Mouse (Mus musculus) forebrain, embryonic 14.5 days (tissue): ENCODE measurements at regions not wholly inside any gene's neighbourhood (a gene's known extent, or its start where the extent isn't known, plus 50 kb on each side); places are given as distances from the start of the nearest gene placed in this dataset.

Source experiments
- ATAC-seq: fragments of 200-750 bp; cut with Nextera tagmentation; 2 replicates; pipeline ENCODE4 v1.8.0; 2017; ENCODE audit warnings: mild to moderate bottlenecking, moderate library complexity
- DNase-seq: peaks from one replicate; pipeline ENCODE4 v3.0.0-alpha.2; 2015; ENCODE audit warnings: low spot score
- H3K27ac ChIP-seq: fragments of 300-500 bp; sonication (generic); 2 replicates; pipeline ENCODE4 v1.5.1; 2014; ENCODE audit warnings: low read depth, mild to moderate bottlenecking, control low read depth, low read length, moderate library complexity
- H3K27me3 ChIP-seq: fragments of 300-500 bp; sonication (generic); replicated peaks from 2 replicates; pipeline ENCODE4 v1.6.1; 2014; ENCODE audit warnings: low read length, control low read depth, mixed read lengths; ENCODE audit not compliant: control insufficient read depth, insufficient read depth
- H3K36me3 ChIP-seq: fragments of 300-500 bp; sonication (generic); 2 replicates; pipeline ENCODE4 v1.6.1; 2014; ENCODE audit warnings: low read length, control low read depth; ENCODE audit not compliant: control insufficient read depth, insufficient read depth
- H3K4me1 ChIP-seq: fragments of 300-500 bp; sonication (generic); 2 replicates; pipeline ENCODE4 v1.6.1; 2014; ENCODE audit warnings: antibody characterized with exemption, low read length, control low read depth; ENCODE audit not compliant: control insufficient read depth, insufficient read depth
- H3K4me2 ChIP-seq: fragments of 300-500 bp; sonication (generic); 2 replicates; pipeline ENCODE4 v1.6.1; 2014; ENCODE audit warnings: mild to moderate bottlenecking, control low read depth, low read length
- H3K4me3 ChIP-seq: fragments of 300-500 bp; sonication (generic); 2 replicates; pipeline ENCODE4 v1.5.1; 2014; ENCODE audit warnings: low read depth, low read length, control low read depth
- H3K9ac ChIP-seq: fragments of 300-500 bp; sonication (generic); 2 replicates; pipeline ENCODE4 v1.6.1; 2014; ENCODE audit warnings: mild to moderate bottlenecking, low read length, control low read depth, moderate library complexity
- H3K9me3 ChIP-seq: fragments of 300-500 bp; sonication (generic); replicated peaks from 2 replicates; pipeline ENCODE4 v1.6.1; 2016; ENCODE audit warnings: low read length, control low read depth, mixed read lengths; ENCODE audit not compliant: control insufficient read depth
- WGBS: fragments of 180-500 bp; shearing (Covaris S2); extraction: QIAGEN DNeasy Blood & Tissue Kit; methylation state at CpG from one replicate; pipeline ENCODE4 v1.1.7; 2014; 5-methylcytosine and 5-hydroxymethylcytosine counted together

- Histone ChIP-seq H3K9ac (no peak overlapping the region), H3K4me3 (no peak overlapping the region), H3K27ac (no peak overlapping the region), H3K36me3 (no peaks in the 10 kb centered on the region), H3K4me2 (no peak overlapping the region), H3K9me3 (no peaks in the 10 kb centered on the region), H3K27me3 (no peaks in the 10 kb centered on the region), H3K4me1 (no peaks in the 10 kb centered on the region)
- DNase-seq (no peak), ATAC-seq (no peak)
- 91% methylated on average over 3 of the region's 3 CpGs for WGBS
Measured at GRCm38 (mm10) chr10:23595541-23595940, 191.5 kb downstream of the Rps12 start.

GRCm38 (mm10) chr10:23580230-23580629, 206.8 kb downstream of the Rps12 start:
- no peak overlapping the region for H3K27ac ChIP-seq
- H3K9me3 ChIP-seq: no peaks in the 10 kb centered on the region
- DNase-seq (no peak), ATAC-seq (no peak)
- WGBS: 48% methylated on average over 5 of the region's 5 CpGs
- H3K4me2 ChIP-seq: no peak overlapping the region
- no peak overlapping the region for H3K4me3 ChIP-seq
- no peak overlapping the region for H3K9ac ChIP-seq
- no peaks in the 10 kb centered on the region for H3K27me3 ChIP-seq
- no peaks in the 10 kb centered on the region for H3K36me3 ChIP-seq
- no peaks in the 10 kb centered on the region for H3K4me1 ChIP-seq

- ATAC-seq: no peak
Measured at GRCm38 (mm10) chr10:23571013-23571412, 216.1 kb downstream of the Rps12 start.

GRCm38 (mm10) chr10:23569386-23569785, 217.7 kb downstream of the Rps12 start:
- Histone ChIP-seq H3K36me3 (no peaks in the 10 kb centered on the region), H3K4me3 (no peak overlapping the region), H3K27ac (no peak overlapping the region), H3K9ac (no peak overlapping the region), H3K4me2 (no peak overlapping the region), H3K27me3 (no peaks in the 10 kb centered on the region), H3K9me3 (no peaks in the 10 kb centered on the region), H3K4me1 (no peaks in the 10 kb centered on the region)
- DNase-seq: no peak
- ATAC-seq: no peak

More at GRCm38 (mm10) chr10:23571013-23571412, 216.1 kb downstream of the Rps12 start:
- Histone ChIP-seq H3K9me3 (no peaks in the 10 kb centered on the region), H3K27me3 (no peaks in the 10 kb centered on the region), H3K4me3 (no peak overlapping the region), H3K9ac (no peak overlapping the region), H3K36me3 (no peaks in the 10 kb centered on the region), H3K4me2 (no peak overlapping the region), H3K4me1 (no peaks in the 10 kb centered on the region), H3K27ac (no peak overlapping the region)
- 89% methylated on average over 4 of the region's 4 CpGs for WGBS
- DNase-seq: no peak

- Histone ChIP-seq H3K4me1 (no peaks in the 10 kb centered on the region), H3K27me3 (no peaks in the 10 kb centered on the region), H3K9me3 (no peaks in the 10 kb centered on the region), H3K36me3 (no peaks in the 10 kb centered on the region), H3K4me2 (no peak overlapping the region), H3K27ac (no peak overlapping the region), H3K9ac (no peak overlapping the region), H3K4me3 (no peak overlapping the region)
- DNase-seq (no peak), ATAC-seq (no peak)
- WGBS: 89% methylated on average over 5 of the region's 5 CpGs
Measured at GRCm38 (mm10) chr10:23562273-23562885, 211.8 kb upstream of the Eya4 start.

GRCm38 (mm10) chr10:23559980-23560658, 209.5 kb upstream of the Eya4 start:
- Histone ChIP-seq H3K36me3 (no peaks in the 10 kb centered on the region), H3K4me1 (no peaks in the 10 kb centered on the region), H3K4me2 (no peak overlapping the region), H3K27ac (no peak overlapping the region), H3K9me3 (no peaks in the 10 kb centered on the region), H3K9ac (no peak overlapping the region), H3K4me3 (no peak overlapping the region), H3K27me3 (no peaks in the 10 kb centered on the region)
- DNase-seq (no peak), ATAC-seq (no peak)

- WGBS: 86% methylated on average over 3 of the region's 3 CpGs
- Histone ChIP-seq H3K36me3 (no peaks in the 10 kb centered on the region), H3K4me3 (no peak overlapping the region), H3K4me2 (no peak overlapping the region), H3K4me1 (no peaks in the 10 kb centered on the region), H3K9ac (no peak overlapping the region), H3K27ac (no peak overlapping the region), H3K27me3 (no peaks in the 10 kb centered on the region), H3K9me3 (no peaks in the 10 kb centered on the region)
- ATAC-seq (no peak), DNase-seq (no peak)
Measured at GRCm38 (mm10) chr10:23557828-23558227, 207.2 kb upstream of the Eya4 start.

GRCm38 (mm10) chr10:23549207-23549606, 198.6 kb upstream of the Eya4 start:
- 0 out of 2 replicates have a peak, but pooled peaks have one; percentile 34 for ATAC-seq
- no peak overlapping the region for H3K4me3 ChIP-seq
- no peaks in the 10 kb centered on the region for H3K36me3 ChIP-seq
- no peak overlapping the region for H3K9ac ChIP-seq
- no peak overlapping the region for H3K4me2 ChIP-seq
- no peaks in the 10 kb centered on the region for H3K4me1 ChIP-seq
- 22% methylated on average over 3 of the region's 3 CpGs for WGBS
- H3K9me3 ChIP-seq: no peaks in the 10 kb centered on the region
- no peak overlapping the region for H3K27ac ChIP-seq
- H3K27me3 ChIP-seq: no peaks in the 10 kb centered on the region
- DNase-seq: no peak

- Histone ChIP-seq H3K36me3 (no peaks in the 10 kb centered on the region), H3K27ac (no peak overlapping the region), H3K27me3 (no peaks in the 10 kb centered on the region), H3K4me2 (no peak overlapping the region), H3K4me1 (no peaks in the 10 kb centered on the region), H3K9ac (no peak overlapping the region), H3K9me3 (no peaks in the 10 kb centered on the region), H3K4me3 (no peak overlapping the region)
- WGBS: 86% methylated on average over 6 of the region's 6 CpGs
- DNase-seq (no peak), ATAC-seq (no peak)
Measured at GRCm38 (mm10) chr10:23548322-23548721, 197.7 kb upstream of the Eya4 start.
